Mouse (Mus musculus) G1E (cell line): ENCODE results near the gene Nphs1.

Experiments used
- CTCF ChIP-seq: IDR thresholded peaks from 2 replicates; pipeline ENCODE4 v1.5.1; 2012; ENCODE audit warnings: low read depth, low read length, inconsistent platforms, mixed read lengths
- GATA2 ChIP-seq: IDR thresholded peaks from 2 replicates; pipeline ENCODE4 v1.6.1; 2012; ENCODE audit warnings: low read depth, low read length, inconsistent platforms, borderline replicate concordance
- POLR2AphosphoS5 ChIP-seq: IDR thresholded peaks from 2 replicates; pipeline ENCODE4 v1.6.1; 2012; ENCODE audit warnings: low read depth, low read length, inconsistent platforms; ENCODE audit not compliant: insufficient replicate concordance

- TF ChIP-seq CTCF (no peak), POLR2AphosphoS5 (no peak), GATA2 (no peak)
These were observed 4.3 kb upstream of the Nphs1 start for GRCm38 (mm10) chr7:30453766-30454165.
